Mouse (Mus musculus) G1E (cell line): ENCODE results near the gene Tubgcp4. TPM values are rescaled to one million over a fixed set of nuclear protein-coding genes. Genes with fewer than 3 reads are reported as not detected.

Source experiments
- ATAC-seq: 2 replicates; pipeline ENCODE4 v1.8.0; 2016; ENCODE audit warnings: mild to moderate bottlenecking; ENCODE audit not compliant: insufficient number of reproducible peaks, poor library complexity, low FRiP score, severe bottlenecking; ENCODE audit errors: extremely low read depth
- DNase-seq: peaks from one replicate; pipeline ENCODE4 v3.0.0; 2012; ENCODE audit warnings: low spot score
- H3K27me3 ChIP-seq: 2 replicates; pipeline ENCODE4 v1.6.1; 2012; ENCODE audit warnings: mild to moderate bottlenecking, low read length, inconsistent platforms; ENCODE audit not compliant: insufficient read depth
- H3K36me3 ChIP-seq: replicated peaks from 2 replicates; pipeline ENCODE3; 2012; ENCODE audit warnings: mild to moderate bottlenecking, inconsistent platforms
- H3K4me1 ChIP-seq: 2 replicates; pipeline ENCODE4 v1.6.1; 2012; ENCODE audit warnings: low read depth, low read length, inconsistent platforms, mixed read lengths; ENCODE audit not compliant: insufficient read depth
- H3K4me3 ChIP-seq: 2 replicates; pipeline ENCODE4 v1.5.1; 2012; ENCODE audit warnings: low read depth, mild to moderate bottlenecking, inconsistent platforms, low read length, moderate library complexity, mixed read lengths
- H3K9me3 ChIP-seq: replicated peaks from 2 replicates; pipeline ENCODE4 v1.6.1; 2012; ENCODE audit warnings: inconsistent platforms
- CTCF ChIP-seq: IDR thresholded peaks from 2 replicates; pipeline ENCODE4 v1.5.1; 2012; ENCODE audit warnings: low read depth, low read length, inconsistent platforms, mixed read lengths
- GATA1 ChIP-seq: IDR thresholded peaks from 2 replicates; pipeline ENCODE4 v1.6.1; 2012; ENCODE audit warnings: borderline replicate concordance, low read length, inconsistent platforms, mixed read lengths
- GATA2 ChIP-seq: IDR thresholded peaks from 2 replicates; pipeline ENCODE4 v1.6.1; 2012; ENCODE audit warnings: low read depth, low read length, inconsistent platforms, borderline replicate concordance
- POLR2AphosphoS5 ChIP-seq: IDR thresholded peaks from 2 replicates; pipeline ENCODE4 v1.6.1; 2012; ENCODE audit warnings: low read depth, low read length, inconsistent platforms; ENCODE audit not compliant: insufficient replicate concordance
- TAL1 ChIP-seq: conservative IDR thresholded peaks from 2 replicates; pipeline ENCODE4 v1.6.1; 2012; ENCODE audit warnings: low read depth, low read length, inconsistent platforms, mixed read lengths
- polyA plus RNA-seq: library from polyadenylated mRNA; stranded (reverse); fragments of >175 nt; gene quantifications from 2 replicates; pipeline ENCODE4 v1.2.3, GENCODE M21; 2012
- total RNA-seq, 2 experiments: library from RNA; stranded (forward) in 1 of 2; stranded (reverse) in 1 of 2; fragments of 200-1000 nt in 1 of 2; fragments of >200 nt in 1 of 2; fragmentation: Nextera tagmentation in 1 of 2; gene quantifications; 2 replicates each; pipeline ENCODE4 v1.2.3; 2014 to 2017

Tubgcp4 gene
- total and polyA plus RNA-seq, 3 experiments: 19.1 to 73.7 (median 60.9) TPM

DNA sequence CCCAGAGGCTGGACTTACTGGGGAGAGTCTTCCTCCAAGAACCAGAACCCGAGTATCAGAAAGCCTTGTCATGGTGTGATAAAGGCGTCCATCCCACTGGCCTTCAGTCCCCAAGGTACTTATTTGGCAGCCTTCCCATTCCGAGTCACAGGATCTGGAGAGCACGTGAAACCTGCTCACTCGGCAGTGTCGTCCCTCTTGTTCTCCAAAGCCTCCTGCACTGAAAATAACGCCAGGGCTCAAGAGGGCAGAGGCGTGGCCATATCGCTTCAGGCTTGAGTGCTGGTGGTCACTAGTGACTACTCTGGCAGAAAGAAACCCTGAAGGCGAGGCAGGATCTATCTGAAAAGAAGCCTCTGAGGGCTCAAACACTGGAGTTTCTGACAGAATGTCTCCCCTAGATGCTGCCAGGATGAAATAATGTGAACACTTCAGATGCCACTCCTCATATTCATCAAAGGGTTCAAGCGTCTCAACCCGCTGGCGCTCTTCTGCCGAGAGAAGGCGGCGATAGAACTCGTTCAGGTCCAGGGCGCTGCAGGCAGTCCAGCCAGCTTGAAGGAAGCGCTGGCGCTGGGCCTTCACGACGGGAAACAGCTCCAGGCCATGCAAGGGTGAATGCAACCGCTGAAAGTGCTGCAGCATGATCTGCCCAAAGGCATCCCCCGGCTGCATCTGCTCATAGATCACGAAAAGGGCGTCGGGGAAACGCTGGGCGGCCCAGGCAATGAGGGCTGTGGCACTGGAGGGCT lies 31.0 kb upstream of the Tubgcp4 start:
- Histone ChIP-seq H3K9me3 (no peaks in the 10 kb centered on the region), H3K4me1 (peaks cover 38% of the 10 kb centered on the region), H3K4me3 (peak overlapping the region; percentile 94), H3K36me3 (peaks cover 42% of the 10 kb centered on the region), H3K27me3 (no peaks in the 10 kb centered on the region)
- ATAC-seq: no peak
- no peak for TF ChIP-seq TAL1
- TF ChIP-seq CTCF: no peak
- no peak for TF ChIP-seq GATA2
- TF ChIP-seq POLR2AphosphoS5: no peak
- TF ChIP-seq GATA1: no peak
- DNase-seq: peak; percentile 5

DNA sequence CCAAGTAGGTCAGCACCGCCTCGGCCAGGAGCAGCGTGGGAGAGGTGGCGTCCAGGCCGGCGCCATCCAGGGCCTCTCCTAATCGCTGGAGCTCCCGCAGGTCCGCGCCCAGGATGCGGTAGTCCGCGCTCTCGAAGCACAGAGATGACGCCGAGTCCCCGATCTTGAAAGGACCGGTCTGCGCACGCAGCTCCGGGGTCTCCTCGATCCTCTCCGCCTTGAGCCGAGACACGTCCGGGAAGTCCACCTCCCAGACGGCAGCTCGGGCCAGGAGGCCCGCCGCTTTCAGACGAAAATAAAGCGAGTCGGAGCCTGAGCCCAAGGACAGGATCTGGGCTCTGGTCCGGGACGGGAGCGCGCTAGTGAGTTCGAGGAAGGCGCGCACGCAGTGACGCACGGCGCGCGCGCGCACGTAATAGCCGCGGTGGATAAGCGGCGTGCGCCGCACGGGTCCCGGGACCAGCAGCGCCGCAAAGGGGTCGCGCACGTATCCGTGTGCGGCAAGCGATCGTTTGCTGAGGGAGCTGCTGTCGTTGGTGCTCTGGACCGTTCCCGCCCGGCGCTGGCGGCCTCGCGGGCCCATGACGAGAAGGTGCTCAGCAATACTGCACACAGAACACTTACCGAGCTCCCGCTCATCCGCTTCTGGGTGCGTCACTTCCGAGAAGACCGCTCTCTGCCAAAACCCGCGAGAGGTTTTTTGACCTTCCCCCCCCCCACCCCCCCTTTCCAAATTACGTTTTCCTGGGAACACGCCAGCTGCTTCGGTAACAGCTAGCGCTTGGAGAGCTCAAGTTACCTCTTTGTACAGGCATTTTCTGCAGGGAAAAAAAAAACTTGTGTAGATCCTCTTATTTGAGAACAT lies 30.2 kb upstream of the Tubgcp4 start, which contains the start of the genes Adal and Lcmt2:
TSS of gene Adal (plus strand) at position 411 of the 865 bp plus-strand sequence.
TSS of gene Lcmt2 (minus strand) at position 636 of the 865 bp plus-strand sequence.
- DNase-seq (peak; percentile 93), ATAC-seq (peak; percentile 68)
- Histone ChIP-seq H3K9me3 (no peaks in the 10 kb centered on the region), H3K27me3 (no peaks in the 10 kb centered on the region), H3K4me3 (peak within 1 kb of the TSS; percentile 94), H3K36me3 (peaks cover 48% of the 10 kb centered on the region), H3K4me1 (peaks cover 38% of the 10 kb centered on the region)
- TF ChIP-seq TAL1: no peak
- 0 out of 2 replicates have a peak, but pooled peaks have one; percentile 50 for TF ChIP-seq POLR2AphosphoS5
- TF ChIP-seq GATA1: no peak
- TF ChIP-seq GATA2: no peak
- TF ChIP-seq CTCF: no peak

DNA sequence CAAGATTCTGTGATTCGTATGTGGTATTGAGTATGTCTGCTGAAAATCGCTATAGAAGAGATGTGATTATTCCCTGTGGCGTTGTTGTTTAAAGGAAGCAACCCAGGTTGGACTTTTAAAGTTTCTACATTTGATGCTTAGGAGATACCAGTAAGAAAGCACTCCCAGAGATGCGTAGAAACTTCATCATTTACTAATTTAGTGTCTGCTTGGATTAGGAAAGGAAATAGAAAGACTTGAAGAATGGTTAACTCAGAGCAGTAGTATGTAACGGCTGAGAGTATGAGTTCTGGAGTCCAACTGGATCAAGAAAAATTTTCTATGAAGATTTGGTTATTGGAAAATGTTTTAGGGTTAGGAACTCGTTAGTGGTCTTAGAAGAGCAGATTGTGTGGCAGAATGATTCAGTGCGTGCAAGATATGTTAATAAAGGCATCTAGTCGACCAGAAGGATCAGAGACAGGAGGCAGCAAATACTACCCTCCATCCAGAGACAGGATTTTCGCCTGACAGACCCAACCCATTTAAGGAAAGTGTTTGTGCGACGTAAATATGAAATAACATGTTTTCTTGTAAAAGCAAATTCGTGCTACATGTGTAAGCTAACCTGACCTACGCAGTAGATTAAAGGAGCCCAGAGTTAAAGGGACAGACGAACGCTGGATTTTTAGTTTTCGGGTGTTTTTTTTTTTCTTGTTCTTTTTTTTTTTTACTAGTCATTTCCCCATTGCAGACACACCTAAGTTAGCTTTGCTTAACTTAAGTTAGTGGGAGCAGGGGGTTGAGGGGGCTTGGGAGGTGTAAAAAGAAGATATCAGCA lies 29.0 kb upstream of the Tubgcp4 start:
- no peak for ATAC-seq
- Histone ChIP-seq H3K4me3 (peak overlapping the region; percentile 63), H3K9me3 (no peaks in the 10 kb centered on the region), H3K36me3 (peaks cover 56% of the 10 kb centered on the region), H3K27me3 (no peaks in the 10 kb centered on the region), H3K4me1 (peaks cover 38% of the 10 kb centered on the region)
- DNase-seq: no peak
- no peak for TF ChIP-seq GATA2
- no peak for TF ChIP-seq TAL1
- no peak for TF ChIP-seq GATA1
- TF ChIP-seq CTCF: no peak
- no peak for TF ChIP-seq POLR2AphosphoS5

DNA sequence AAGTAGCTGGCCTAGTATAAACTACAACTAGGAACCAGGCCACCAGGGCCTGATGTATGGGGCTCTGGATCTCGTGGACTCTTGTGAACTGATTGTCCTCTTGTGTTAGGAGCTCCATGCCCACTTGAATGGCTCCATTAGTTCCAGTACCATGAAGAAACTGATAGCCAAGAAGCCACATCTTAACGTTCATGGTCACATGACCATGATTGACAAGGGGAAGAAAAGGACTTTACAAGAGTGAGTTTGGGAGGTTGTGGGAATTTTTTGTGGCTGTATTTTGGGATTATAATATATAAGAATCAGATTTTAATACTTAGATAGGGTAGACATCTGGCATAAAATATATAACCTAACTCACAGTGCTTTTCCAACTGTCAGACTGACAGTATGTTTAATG lies 28.0 kb upstream of the Tubgcp4 start:
- ATAC-seq (no peak), DNase-seq (no peak)
- Histone ChIP-seq H3K4me3 (no peak overlapping the region; the same call in 1 of the 2 replicates), H3K4me1 (peaks cover 33% of the 10 kb centered on the region), H3K27me3 (no peaks in the 10 kb centered on the region), H3K9me3 (no peaks in the 10 kb centered on the region), H3K36me3 (peaks cover 59% of the 10 kb centered on the region)
- TF ChIP-seq TAL1 (no peak), GATA1 (no peak), POLR2AphosphoS5 (no peak), CTCF (no peak), GATA2 (no peak)

DNA sequence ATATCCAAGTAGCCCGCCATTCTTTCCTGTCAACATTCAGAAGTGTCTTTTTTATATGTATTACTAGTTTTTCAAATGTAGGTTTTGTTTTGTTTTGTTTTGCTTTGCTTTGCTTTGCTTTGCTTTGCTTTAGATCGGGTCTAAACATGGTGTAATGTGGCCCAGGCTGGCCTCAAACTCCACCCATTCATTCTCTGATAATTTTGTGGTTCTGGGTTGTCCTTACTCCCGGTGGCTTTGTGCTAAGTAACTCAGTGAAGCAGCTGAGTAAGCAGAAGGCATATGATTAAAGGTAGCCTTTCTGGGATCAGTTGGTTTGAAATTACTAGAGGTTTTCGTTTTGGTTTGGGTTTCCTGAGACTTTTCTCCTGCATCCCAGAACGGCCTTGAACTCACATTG lies 20.8 kb upstream of the Tubgcp4 start:
- Histone ChIP-seq H3K4me1 (no peaks in the 10 kb centered on the region), H3K36me3 (peaks cover 76% of the 10 kb centered on the region), H3K4me3 (no peak overlapping the region), H3K9me3 (no peaks in the 10 kb centered on the region), H3K27me3 (no peaks in the 10 kb centered on the region)
- DNase-seq (no peak), ATAC-seq (no peak)
- no peak for TF ChIP-seq TAL1
- no peak for TF ChIP-seq POLR2AphosphoS5
